Mouse (Mus musculus) MEL (cell line): ENCODE measurements around the gene Osbpl11. TPM values are rescaled to one million over a fixed set of nuclear protein-coding genes. Genes with fewer than 3 reads are reported as not detected.
A peak's percentile ranks its signal among the peaks of the same experiment; 100 is the strongest.

Source experiments
- DNase-seq: peaks from one replicate; pipeline ENCODE4 v3.0.0; 2011; ENCODE audit warnings: low read depth, low spot score
- H3K27ac ChIP-seq: 2 replicates; pipeline ENCODE4 v1.5.1; 2012; ENCODE audit warnings: low read depth, mild to moderate bottlenecking, control low read depth, low read length, moderate library complexity; ENCODE audit not compliant: control insufficient read depth
- H3K27me3 ChIP-seq, 2 experiments: fragments of 150-350 bp in 1 of 2; sonication (generic) in 1 of 2; 2 replicates each; pipeline ENCODE4 v1.6.1; 2012; ENCODE audit warnings: low read length in 2 of 2, mild to moderate bottlenecking in 2 of 2, improper control_type of control experiment in 1 of 2, moderate library complexity in 1 of 2; ENCODE audit not compliant: insufficient read depth in 2 of 2, control insufficient read depth in 1 of 2
- H3K36me3 ChIP-seq, 2 experiments: 2 replicates each; pipeline ENCODE4 v1.6.1; 2012 to 2014; ENCODE audit warnings: low read length in 2 of 2, improper control_type of control experiment in 1 of 2, inconsistent platforms in 1 of 2, mild to moderate bottlenecking in 1 of 2; ENCODE audit not compliant: insufficient read depth in 2 of 2, control insufficient read depth in 1 of 2
- H3K4me1 ChIP-seq, 2 experiments: fragments of 150-350 bp in 1 of 2; sonication (generic) in 1 of 2; 2 replicates each; pipeline ENCODE4 v1.6.1; 2012; ENCODE audit warnings: low read length in 2 of 2, improper control_type of control experiment in 1 of 2, mild to moderate bottlenecking in 1 of 2; ENCODE audit not compliant: insufficient read depth in 2 of 2, control insufficient read depth in 1 of 2
- H3K4me3 ChIP-seq, 2 experiments: fragments of 150-350 bp in 1 of 2; sonication (generic) in 1 of 2; 2 replicates each; pipeline ENCODE4 v1.5.1; 2012; ENCODE audit warnings: low read depth in 2 of 2, low read length in 2 of 2, mild to moderate bottlenecking in 2 of 2, moderate library complexity in 2 of 2, control low read depth in 1 of 2, improper control_type of control experiment in 1 of 2; ENCODE audit not compliant: control insufficient read depth in 1 of 2, insufficient read depth in 1 of 2
- H3K79me2 ChIP-seq: 2 replicates; pipeline ENCODE4 v1.6.1; 2012; ENCODE audit warnings: mild to moderate bottlenecking, low read length, moderate library complexity; ENCODE audit not compliant: control insufficient read depth, poor library complexity, insufficient read depth
- H3K9ac ChIP-seq: 2 replicates; pipeline ENCODE4 v1.6.1; 2012; ENCODE audit warnings: low read depth, mild to moderate bottlenecking, control low read depth, low read length, moderate library complexity; ENCODE audit not compliant: control insufficient read depth, poor library complexity, severe bottlenecking
- H3K9me3 ChIP-seq: fragments of 150-350 bp; sonication (generic); replicated peaks from 2 replicates; pipeline ENCODE4 v1.6.1; 2012; ENCODE audit warnings: mild to moderate bottlenecking, low read length, improper control_type of control experiment, moderate library complexity; ENCODE audit not compliant: insufficient read depth
- CTCF ChIP-seq, 3 experiments: IDR thresholded peaks in 2 of 3; conservative IDR thresholded peaks in 1 of 3; 2 replicates each; pipeline ENCODE4 v1.5.1; 2011 to 2012; ENCODE audit warnings: low read length in 3 of 3, low read depth in 2 of 3, mild to moderate bottlenecking in 2 of 3, improper control_type of control experiment in 1 of 3, inconsistent platforms in 1 of 3, mixed read lengths in 1 of 3, moderate library complexity in 1 of 3; ENCODE audit not compliant: control insufficient read depth in 1 of 3, insufficient read depth in 1 of 3, poor library complexity in 1 of 3, severe bottlenecking in 1 of 3
- E2F4 ChIP-seq: IDR thresholded peaks from 2 replicates; pipeline ENCODE4 v1.6.1; 2011; ENCODE audit warnings: low read depth, low read length, improper control_type of control experiment, borderline replicate concordance
- ELF1 ChIP-seq: IDR thresholded peaks from 2 replicates; pipeline ENCODE4 v1.6.1; 2014; ENCODE audit warnings: low read depth, mild to moderate bottlenecking, inconsistent platforms, low read length, improper control_type of control experiment, moderate library complexity
- EP300 ChIP-seq, 2 experiments: IDR thresholded peaks; 2 replicates each; pipeline ENCODE4 v1.6.1; 2011; ENCODE audit warnings: improper control_type of control experiment in 2 of 2, low read length in 2 of 2, low read depth in 1 of 2, mild to moderate bottlenecking in 1 of 2
- ETS1 ChIP-seq: IDR thresholded peaks from 2 replicates; pipeline ENCODE4 v1.6.1; 2012; ENCODE audit warnings: low read depth, mild to moderate bottlenecking, inconsistent platforms, low read length, improper control_type of control experiment, moderate library complexity
- GABPA ChIP-seq: IDR thresholded peaks from 2 replicates; pipeline ENCODE4 v1.6.1; 2012; ENCODE audit warnings: low read depth, mild to moderate bottlenecking, inconsistent platforms, low read length, improper control_type of control experiment, moderate library complexity
- GATA1 ChIP-seq: IDR thresholded peaks from 2 replicates; pipeline ENCODE4 v1.6.1; 2011; ENCODE audit warnings: low read depth, low read length, improper control_type of control experiment
- MAFK ChIP-seq: IDR thresholded peaks from 2 replicates; pipeline ENCODE4 v1.6.1; 2011; ENCODE audit warnings: low read depth, mild to moderate bottlenecking, low read length, improper control_type of control experiment, borderline replicate concordance
- MAX ChIP-seq: IDR thresholded peaks from 2 replicates; pipeline ENCODE4 v1.6.1; 2011; ENCODE audit warnings: low read length, improper control_type of control experiment
- MXI1 ChIP-seq: IDR thresholded peaks from 2 replicates; pipeline ENCODE4 v1.6.1; 2011; ENCODE audit warnings: mild to moderate bottlenecking, low read depth, low read length, improper control_type of control experiment
- MYB ChIP-seq: IDR thresholded peaks from 2 replicates; pipeline ENCODE4 v1.6.1; 2011; ENCODE audit warnings: mild to moderate bottlenecking, low read depth, low read length, improper control_type of control experiment
- MYC ChIP-seq: IDR thresholded peaks from 2 replicates; pipeline ENCODE4 v1.6.1; 2011; ENCODE audit warnings: low read depth, mild to moderate bottlenecking, low read length, improper control_type of control experiment, moderate library complexity
- POLR2A ChIP-seq, 2 experiments: IDR thresholded peaks; 2 replicates each; pipeline ENCODE4 v1.6.1; 2011 to 2012; ENCODE audit warnings: low read length in 2 of 2, mild to moderate bottlenecking in 2 of 2, control low read depth in 1 of 2, improper control_type of control experiment in 1 of 2, low read depth in 1 of 2, moderate library complexity in 1 of 2; ENCODE audit not compliant: control insufficient read depth in 1 of 2, insufficient read depth in 1 of 2, poor library complexity in 1 of 2
- POLR2AphosphoS5 ChIP-seq: IDR thresholded peaks from 2 replicates; pipeline ENCODE4 v1.6.1; 2012; ENCODE audit warnings: low read depth, borderline replicate concordance, mild to moderate bottlenecking, inconsistent platforms, low read length, moderate library complexity, mixed read lengths
- SIN3A ChIP-seq: IDR thresholded peaks from 2 replicates; pipeline ENCODE4 v1.6.1; 2012; ENCODE audit warnings: low read length, improper control_type of control experiment, inconsistent platforms
- SMC3 ChIP-seq: IDR thresholded peaks from 2 replicates; pipeline ENCODE4 v1.6.1; 2011; ENCODE audit warnings: low read depth, low read length, improper control_type of control experiment
- TAL1 ChIP-seq: IDR thresholded peaks from 2 replicates; pipeline ENCODE4 v1.6.1; 2012; ENCODE audit warnings: mild to moderate bottlenecking, inconsistent platforms, low read length, moderate library complexity, mixed read lengths
- UBTF ChIP-seq: IDR thresholded peaks from 2 replicates; pipeline ENCODE4 v1.6.1; 2012; ENCODE audit warnings: low read depth, mild to moderate bottlenecking, inconsistent platforms, low read length, improper control_type of control experiment, moderate library complexity, borderline replicate concordance; ENCODE audit not compliant: insufficient read depth
- USF2 ChIP-seq, 2 experiments: IDR thresholded peaks; 2 replicates each; pipeline ENCODE4 v1.6.1; 2011 to 2012; ENCODE audit warnings: improper control_type of control experiment in 2 of 2, low read length in 2 of 2, borderline replicate concordance in 1 of 2, inconsistent platforms in 1 of 2, low read depth in 1 of 2, mild to moderate bottlenecking in 1 of 2; ENCODE audit not compliant: insufficient read depth in 1 of 2
- ZKSCAN1 ChIP-seq: IDR thresholded peaks from 2 replicates; pipeline ENCODE4 v1.6.1; 2012; ENCODE audit warnings: low read depth, mild to moderate bottlenecking, inconsistent platforms, low read length, improper control_type of control experiment, moderate library complexity
- ZMIZ1 ChIP-seq: IDR thresholded peaks from 2 replicates; pipeline ENCODE4 v1.6.1; 2012; ENCODE audit warnings: low read depth, mild to moderate bottlenecking, inconsistent platforms, low read length, improper control_type of control experiment, moderate library complexity
- ZNF384 ChIP-seq: IDR thresholded peaks from 2 replicates; pipeline ENCODE4 v1.6.1; 2012; ENCODE audit warnings: low read depth, mild to moderate bottlenecking, inconsistent platforms, low read length, improper control_type of control experiment
- polyA plus RNA-seq, 2 experiments: library from polyadenylated mRNA; stranded (reverse) in 1 of 2; unstranded in 1 of 2; fragments of >175 nt in 1 of 2; fragments of >200 nt in 1 of 2; gene quantifications; 2 replicates each; pipeline versions ENCODE4 v1.2.1 to v1.2.4; 2012; ENCODE audit warnings: low replicate concordance in 2 of 2, low read depth in 1 of 2; ENCODE audit not compliant: insufficient read length in 2 of 2, insufficient read depth in 1 of 2, missing spikeins in 1 of 2
- total RNA-seq: library from RNA; depleted of rRNA; stranded (reverse); fragments of 300-350 nt; gene quantifications from 2 replicates; pipeline ENCODE4 v1.2.3, GENCODE M21; 2012

Gene Osbpl11
- total and polyA plus RNA-seq, 3 experiments, result 6.9 to 10.3 TPM; not detected in 1

GRCm38 (mm10) chr16:33259824-33260223 lies 75.0 kb downstream of the Osbpl11 start:
- Histone ChIP-seq H3K36me3 (peaks cover 1 to 37% of the 10 kb centered on the region in 2 experiments; a peak in 3 of 4 replicates), H3K79me2 (peaks cover 8% of the 10 kb centered on the region; the same call in 1 of the 2 replicates), H3K4me1 (peaks cover 17 to 32% of the 10 kb centered on the region in 2 experiments), H3K9ac (no peak overlapping the region), H3K4me3 (no peak overlapping the region), H3K27ac (peak overlapping the region; percentile 74; the same call in 1 of the 2 replicates), H3K27me3 (no peaks in the 10 kb centered on the region), H3K9me3 (no peaks in the 10 kb centered on the region)
- no peak for DNase-seq
- peak; percentile 52 for TF ChIP-seq ZNF384
- no peak for TF ChIP-seq POLR2A (IDR thresholded peaks at IDR 0.05; ENCODE audit: control insufficient read depth in 1 of 2, insufficient read depth in 1 of 2, low read depth in 1 of 2, low read length in 2 of 2, poor library complexity in 1 of 2)

DNA sequence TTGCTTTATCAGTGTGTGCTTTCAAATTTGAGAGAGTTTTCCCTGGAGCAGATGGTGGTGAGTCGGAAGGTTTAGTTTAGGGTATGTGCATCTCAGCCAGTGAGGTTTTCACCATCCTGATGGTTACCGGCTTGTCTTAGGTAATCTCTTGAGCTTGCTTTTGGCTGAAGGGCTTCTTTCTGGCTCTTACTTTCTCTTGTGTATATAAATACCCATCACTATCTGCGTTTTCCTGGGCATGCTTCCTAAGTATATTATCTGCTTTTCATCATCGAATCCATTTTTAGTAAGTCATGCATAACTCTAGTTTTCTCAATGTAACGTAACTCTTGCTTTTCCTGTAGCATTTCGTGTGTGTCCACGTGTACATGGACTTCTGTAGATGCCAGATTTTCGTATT lies 76.0 kb downstream of the Osbpl11 start:
- Histone ChIP-seq H3K79me2 (peaks cover 8% of the 10 kb centered on the region; the same call in 1 of the 2 replicates), H3K9ac (peak overlapping the region; percentile 25; the same call in 1 of the 2 replicates), H3K27ac (peak overlapping the region; percentile 74), H3K36me3 (peaks cover 4 to 37% of the 10 kb centered on the region in 2 experiments), H3K9me3 (no peaks in the 10 kb centered on the region), H3K27me3 (no peaks in the 10 kb centered on the region), H3K4me3 (peak overlapping the region; percentile 15 to 36; a peak in 3 of 4 replicates), H3K4me1 (peaks cover 17 to 32% of the 10 kb centered on the region in 2 experiments)
- DNase-seq, result peak; percentile 35
- no peak for TF ChIP-seq USF2 (IDR thresholded peaks at IDR 0.05; ENCODE audit: borderline replicate concordance in 1 of 2, insufficient read depth in 1 of 2, low read depth in 1 of 2, low read length in 2 of 2)
- TF ChIP-seq MXI1, result 0 out of 2 replicates have a peak, but pooled peaks have one; percentile 15
- no peak for TF ChIP-seq GABPA
- TF ChIP-seq CTCF (IDR thresholded peaks at IDR 0.05 in 2 of 3, conservative IDR thresholded peaks at IDR 0.05 in 1 of 3; ENCODE audit: control insufficient read depth in 1 of 3, insufficient read depth in 1 of 3, low read depth in 2 of 3, low read length in 3 of 3, poor library complexity in 1 of 3, severe bottlenecking in 1 of 3), result no peak
- TF ChIP-seq MAX, result 0 out of 2 replicates have a peak, but pooled peaks have one; percentile 35
- peak; percentile 22; the same call in 1 of the 2 replicates for TF ChIP-seq ETS1
- 0 out of 2 replicates have a peak, but pooled peaks have one; percentile 32 for TF ChIP-seq SIN3A
- peak; percentile 29 to 49; a peak in 1 of 4 replicates for TF ChIP-seq EP300 (IDR thresholded peaks at IDR 0.05; ENCODE audit: low read depth in 1 of 2, low read length in 2 of 2)

- peak overlapping the region; percentile 74 for H3K27ac ChIP-seq
- TF ChIP-seq POLR2AphosphoS5, result no peak
- no peak for TF ChIP-seq ZKSCAN1
- TF ChIP-seq MYB, result peak; percentile 96
- TF ChIP-seq GABPA, result no peak
- no peak for TF ChIP-seq CTCF (IDR thresholded peaks at IDR 0.05 in 2 of 3, conservative IDR thresholded peaks at IDR 0.05 in 1 of 3; ENCODE audit: control insufficient read depth in 1 of 3, insufficient read depth in 1 of 3, low read depth in 2 of 3, low read length in 3 of 3, poor library complexity in 1 of 3, severe bottlenecking in 1 of 3)
- TF ChIP-seq UBTF, result no peak
- TF ChIP-seq E2F4, result no peak
- TF ChIP-seq MAX, result no peak
- TF ChIP-seq SMC3, result no peak
- TF ChIP-seq ETS1, result peak; percentile 83
- peak; percentile 95 to 96 for TF ChIP-seq EP300 (IDR thresholded peaks at IDR 0.05; ENCODE audit: low read depth in 1 of 2, low read length in 2 of 2)
- TF ChIP-seq SIN3A, result peak; percentile 85; the same call in 1 of the 2 replicates
- no peak for TF ChIP-seq ZMIZ1
- peak; percentile 63 for TF ChIP-seq TAL1
- 0 out of 2 replicates have a peak, but pooled peaks have one; percentile 5 for TF ChIP-seq MAFK
- TF ChIP-seq ELF1, result no peak
- peak; percentile 94 for TF ChIP-seq GATA1
- TF ChIP-seq MYC, result peak; percentile 11; the same call in 1 of the 2 replicates
Observed at GRCm38 (mm10) chr16:33261584-33262061, 76.8 kb downstream of the Osbpl11 start.

More at GRCm38 (mm10) chr16:33261584-33262061, 76.8 kb downstream of the Osbpl11 start:
- Histone ChIP-seq H3K36me3 (peaks cover 6 to 37% of the 10 kb centered on the region in 2 experiments), H3K9me3 (no peaks in the 10 kb centered on the region), H3K79me2 (peaks cover 8% of the 10 kb centered on the region; the same call in 1 of the 2 replicates), H3K4me3 (peak overlapping the region in 1 of 2 experiments; percentile 36; a peak in 1 of 4 replicates), H3K9ac (no peak overlapping the region), H3K27me3 (no peaks in the 10 kb centered on the region), H3K4me1 (peaks cover 17 to 32% of the 10 kb centered on the region in 2 experiments)
- peak; percentile 93 for DNase-seq
